Comparison of ENCODE assay signal across 11 mouse cellular contexts in the genomic region with DNA sequence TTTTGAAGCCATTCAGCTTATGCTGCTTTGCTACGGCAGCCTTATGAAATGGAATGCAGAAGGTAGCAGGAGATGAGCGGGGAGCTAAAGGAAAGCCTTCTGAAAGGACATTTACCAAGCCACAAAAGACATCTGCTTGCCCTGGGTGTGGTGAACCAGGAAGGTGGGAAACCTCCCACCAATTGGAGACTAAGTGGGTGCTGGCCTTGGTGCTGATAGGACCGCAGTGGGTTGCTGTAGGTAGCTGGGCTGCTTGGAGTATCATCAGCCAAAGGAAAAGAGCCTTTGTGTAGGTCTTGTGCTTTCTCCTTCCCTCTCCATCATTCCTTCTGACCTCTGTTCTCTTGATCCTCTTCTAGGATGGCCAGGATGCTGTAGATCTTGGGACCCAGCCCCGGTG.
A peak's percentile ranks its signal among the peaks of the same experiment; 100 is the strongest.
DNase-seq lines count a peak whose midpoint lies in the region; ATAC-seq and TF ChIP-seq lines count a peak whose summit lies in the region.
"Had no signal": no experiment of that assay in that cellular context is flagged by ENCODE, and none has a peak within 500 bp of the region (broad histone marks: within the 10 kb centered on the region; RNA-seq: fewer than 3 reads in every experiment).

No protein-coding gene starts in this region.

- H3K4me2 ChIP-seq in kidney, postnatal 0 days (ENCODE audit: low read length): no peak overlapping the region
- no peak overlapping the region for H3K4me2 ChIP-seq in kidney, embryonic 15.5 days
- H3K4me2 ChIP-seq in limb, embryonic 14.5 days (replicated peaks; ENCODE audit: low read depth, low read length, severe bottlenecking): no peak overlapping the region
- H3K4me2 ChIP-seq: liver, embryonic 15.5 days; midbrain, embryonic 11.5 days had no signal

- H3K27me3 ChIP-seq in kidney, postnatal 0 days (ENCODE audit: insufficient read depth, low read length): no peaks in the 10 kb centered on the region
- H3K27me3 ChIP-seq in kidney, embryonic 15.5 days: no peaks in the 10 kb centered on the region
- H3K27me3 ChIP-seq in limb, embryonic 14.5 days (ENCODE audit: control insufficient read depth, insufficient read depth, low read length): no peaks in the 10 kb centered on the region
- H3K27me3 ChIP-seq: liver, embryonic 15.5 days had no signal

- WGBS in kidney, postnatal 0 days: 36% methylated on average over 4 of the region's 4 CpGs
- 37% methylated on average over 4 of the region's 4 CpGs for WGBS in kidney, embryonic 15.5 days
- WGBS in limb, embryonic 14.5 days: 40% methylated on average over 4 of the region's 4 CpGs

- peak; percentile 86 for DNase-seq in kidney, postnatal 0 days (ENCODE audit: low spot score)
- DNase-seq in 416B (ENCODE audit: low read depth) (peak; percentile 2), WW6 (ENCODE audit: low read depth, low spot score) (peak; percentile 48)
- DNase-seq in limb, embryonic 14.5 days (ENCODE audit: low spot score): peak; percentile 80
- DNase-seq: cerebellum, adult 8-10 months had no signal

- no peak for TF ChIP-seq CTCF in kidney, postnatal 0 days (IDR thresholded peaks at IDR 0.05; ENCODE audit: low read depth)

- no peak for ATAC-seq in kidney, postnatal 0 days (replicated peaks; ENCODE audit: low FRiP score, low read depth)
- ATAC-seq in kidney, embryonic 15.5 days (replicated peaks; ENCODE audit: low FRiP score): no peak
- no peak for ATAC-seq in limb, embryonic 14.5 days (ENCODE audit: low FRiP score, low read depth)
- no peak for ATAC-seq in megakaryocyte, adult 5-6 weeks (ENCODE audit: poor library complexity, severe bottlenecking)
- no peak for ATAC-seq in monocyte, adult 5-6 weeks (replicated peaks; ENCODE audit: insufficient number of reproducible peaks, low FRiP score, low TSS enrichment, poor library complexity, severe bottlenecking)

- no peak overlapping the region for H3K27ac ChIP-seq in kidney, postnatal 0 days
- no peak overlapping the region for H3K27ac ChIP-seq in kidney, embryonic 15.5 days
- no peak overlapping the region for H3K27ac ChIP-seq in limb, embryonic 14.5 days (replicated peaks; ENCODE audit: low read depth, low read length)
- H3K27ac ChIP-seq: liver, embryonic 15.5 days had no signal

- no peaks in the 10 kb centered on the region for H3K9me3 ChIP-seq in kidney, postnatal 0 days (replicated peaks; ENCODE audit: low read length)
- H3K9me3 ChIP-seq in kidney, embryonic 15.5 days (replicated peaks): no peaks in the 10 kb centered on the region
- no peaks in the 10 kb centered on the region for H3K9me3 ChIP-seq in limb, embryonic 14.5 days (ENCODE audit: control insufficient read depth, low read length)
- H3K9me3 ChIP-seq: liver, embryonic 15.5 days had no signal

- no peaks in the 10 kb centered on the region for H3K4me1 ChIP-seq in kidney, postnatal 0 days (replicated peaks; ENCODE audit: insufficient read depth, low read length)
- no peaks in the 10 kb centered on the region for H3K4me1 ChIP-seq in kidney, embryonic 15.5 days
- H3K4me1 ChIP-seq in limb, embryonic 14.5 days (ENCODE audit: control insufficient read depth, insufficient read depth, low read length): no peaks in the 10 kb centered on the region
- H3K4me1 ChIP-seq: liver, embryonic 15.5 days had no signal

- no peak for TF ChIP-seq POLR2A in limb, embryonic 14.5 days (IDR thresholded peaks at IDR 0.05; ENCODE audit: borderline replicate concordance, extremely low read depth, insufficient read depth, insufficient read length)

- H3K36me3 ChIP-seq in kidney, postnatal 0 days (ENCODE audit: insufficient read depth, low read length): no peaks in the 10 kb centered on the region
- H3K36me3 ChIP-seq in kidney, embryonic 15.5 days: no peaks in the 10 kb centered on the region
- H3K36me3 ChIP-seq in limb, embryonic 14.5 days (ENCODE audit: control insufficient read depth, insufficient read depth, low read length): no peaks in the 10 kb centered on the region
- H3K36me3 ChIP-seq: liver, embryonic 15.5 days had no signal

- no peak overlapping the region for H3K9ac ChIP-seq in kidney, postnatal 0 days (ENCODE audit: low read depth, low read length)
- H3K9ac ChIP-seq in kidney, embryonic 15.5 days: no peak overlapping the region
- no peak overlapping the region for H3K9ac ChIP-seq in limb, embryonic 14.5 days (ENCODE audit: low read depth, low read length, severe bottlenecking)
- H3K9ac ChIP-seq: liver, embryonic 15.5 days had no signal

- H3K4me3 ChIP-seq in kidney, postnatal 0 days (replicated peaks; ENCODE audit: low read depth, low read length): no peak overlapping the region
- no peak overlapping the region for H3K4me3 ChIP-seq in kidney, embryonic 15.5 days (replicated peaks)
- H3K4me3 ChIP-seq in limb, embryonic 14.5 days (replicated peaks; ENCODE audit: low read length): no peak overlapping the region
- H3K4me3 ChIP-seq: erythroblast, embryonic 14.5 days; liver, embryonic 15.5 days had no signal

Comparison
In these comparisons a context has a peak if more than half of its experiments do, and no peak if none do; other contexts are left out.
1. DNase-seq: peak in every context shown above with its lines; median percentile 86 in kidney, postnatal 0 days; 80 in limb, embryonic 14.5 days; 48 in WW6; 2 in 416B.